Mouse (Mus musculus) ES-Bruce4 (cell line): ENCODE data around the gene 4930558K02Rik. TPM values are rescaled to one million over a fixed set of nuclear protein-coding genes. Genes with fewer than 3 reads are reported as not detected.

ENCODE experiments used
- H3K27ac ChIP-seq: 2 replicates; pipeline ENCODE4 v1.5.1; 2012; ENCODE audit warnings: low read length, inconsistent platforms; ENCODE audit not compliant: insufficient read depth
- H3K27me3 ChIP-seq: 2 replicates; pipeline ENCODE4 v1.6.1; 2012; ENCODE audit warnings: mild to moderate bottlenecking, low read length, inconsistent platforms; ENCODE audit not compliant: control insufficient read depth, poor library complexity, insufficient read depth, severe bottlenecking
- H3K36me3 ChIP-seq: 2 replicates; pipeline ENCODE4 v1.6.1; 2012; ENCODE audit warnings: inconsistent platforms, mild to moderate bottlenecking, low read length, moderate library complexity; ENCODE audit not compliant: control insufficient read depth, poor library complexity, insufficient read depth, severe bottlenecking
- H3K4me1 ChIP-seq: one replicate; pipeline ENCODE4 v1.8.1; 2011; ENCODE audit warnings: low read length; ENCODE audit not compliant: control insufficient read depth, insufficient read depth
- H3K4me3 ChIP-seq: 2 replicates; pipeline ENCODE4 v1.5.1; 2011; ENCODE audit warnings: low read depth, mild to moderate bottlenecking, low read length
- H3K9ac ChIP-seq: 2 replicates; pipeline ENCODE4 v1.6.1; 2012; ENCODE audit warnings: low read depth, mild to moderate bottlenecking, inconsistent platforms; ENCODE audit not compliant: poor library complexity, severe bottlenecking
- H3K9me3 ChIP-seq: replicated peaks from 2 replicates; pipeline ENCODE4 v1.6.1; 2012; ENCODE audit warnings: mild to moderate bottlenecking, low read length, inconsistent platforms; ENCODE audit not compliant: control insufficient read depth, poor library complexity, insufficient read depth, severe bottlenecking
- CTCF ChIP-seq: IDR thresholded peaks from one replicate; pipeline ENCODE4 v1.8.1; 2011; ENCODE audit warnings: low read depth, low read length
- EP300 ChIP-seq: IDR thresholded peaks from 2 replicates; pipeline ENCODE4 v1.6.1; 2011; ENCODE audit warnings: low read depth, low read length; ENCODE audit not compliant: insufficient read depth
- POLR2A ChIP-seq: IDR thresholded peaks from one replicate; pipeline ENCODE4 v1.8.1; 2011; ENCODE audit warnings: low read length; ENCODE audit not compliant: insufficient read depth
- polyA plus RNA-seq: library from polyadenylated mRNA; stranded (reverse); fragments of >200 nt; gene quantifications from 2 replicates; pipeline ENCODE4 v1.2.4, GENCODE M21; 2011; ENCODE audit warnings: low read depth; ENCODE audit not compliant: missing spikeins, insufficient read depth, insufficient read length

The 4930558K02Rik gene
- polyA plus RNA-seq, 1 experiment: not detected

DNA sequence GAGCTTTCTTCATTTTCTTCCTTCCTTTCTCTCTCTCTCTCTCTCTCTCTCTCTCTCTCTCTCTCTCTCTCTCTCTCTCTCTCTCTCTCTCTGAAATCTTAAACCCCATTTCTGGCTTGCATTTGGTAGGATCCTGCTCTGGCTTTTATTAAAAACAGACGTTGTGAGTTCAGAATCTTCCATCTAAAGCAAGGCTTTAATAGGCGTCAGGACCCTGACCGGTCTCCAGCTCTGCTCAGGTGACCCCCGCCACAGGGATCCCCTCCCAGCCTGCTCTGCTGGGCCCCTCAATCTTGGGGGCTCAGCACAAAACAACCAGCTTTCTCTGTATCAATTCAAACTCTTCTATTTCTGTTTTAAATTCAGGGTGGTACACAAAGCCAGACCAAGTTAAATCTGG, 28.8 kb upstream of the 4930558K02Rik start:
- TF ChIP-seq POLR2A (no peak), CTCF (no peak), EP300 (no peak)
- Histone ChIP-seq H3K27ac (no peak overlapping the region), H3K4me3 (no peak overlapping the region)

DNA sequence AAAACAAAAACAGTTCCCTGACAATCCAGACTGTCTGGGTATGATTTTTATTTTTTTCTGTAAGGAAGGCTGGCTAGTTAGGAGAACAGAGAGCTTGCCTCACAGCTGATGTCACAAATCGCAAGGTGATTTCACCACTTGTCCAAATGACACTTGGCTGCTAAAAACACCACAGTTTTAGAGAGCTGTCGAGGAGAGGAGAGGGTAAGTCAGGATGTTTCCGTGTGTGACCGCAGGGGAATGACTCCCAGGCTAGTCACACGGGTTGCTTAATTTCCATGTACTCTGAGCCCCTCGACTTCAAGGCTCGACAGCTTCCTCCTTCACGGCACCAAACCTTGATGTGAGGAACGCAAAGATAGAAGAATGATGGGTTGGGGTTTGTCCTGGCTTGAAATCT, 26.7 kb upstream of the 4930558K02Rik start:
- no peak overlapping the region for H3K9ac ChIP-seq
- H3K9me3 ChIP-seq: no peaks in the 10 kb centered on the region
- no peaks in the 10 kb centered on the region for H3K36me3 ChIP-seq
- no peaks in the 10 kb centered on the region for H3K27me3 ChIP-seq
- H3K27ac ChIP-seq: no peak overlapping the region
- no peak overlapping the region for H3K4me3 ChIP-seq
- H3K4me1 ChIP-seq: no peaks in the 10 kb centered on the region
- no peak for TF ChIP-seq EP300
- no peak for TF ChIP-seq CTCF
- TF ChIP-seq POLR2A: no peak

More for the DNA sequence above, 28.8 kb upstream of the 4930558K02Rik start:
- no peaks in the 10 kb centered on the region for H3K36me3 ChIP-seq
- H3K9ac ChIP-seq: no peak overlapping the region
- H3K27me3 ChIP-seq: no peaks in the 10 kb centered on the region
- no peaks in the 10 kb centered on the region for H3K9me3 ChIP-seq
- no peaks in the 10 kb centered on the region for H3K4me1 ChIP-seq

DNA sequence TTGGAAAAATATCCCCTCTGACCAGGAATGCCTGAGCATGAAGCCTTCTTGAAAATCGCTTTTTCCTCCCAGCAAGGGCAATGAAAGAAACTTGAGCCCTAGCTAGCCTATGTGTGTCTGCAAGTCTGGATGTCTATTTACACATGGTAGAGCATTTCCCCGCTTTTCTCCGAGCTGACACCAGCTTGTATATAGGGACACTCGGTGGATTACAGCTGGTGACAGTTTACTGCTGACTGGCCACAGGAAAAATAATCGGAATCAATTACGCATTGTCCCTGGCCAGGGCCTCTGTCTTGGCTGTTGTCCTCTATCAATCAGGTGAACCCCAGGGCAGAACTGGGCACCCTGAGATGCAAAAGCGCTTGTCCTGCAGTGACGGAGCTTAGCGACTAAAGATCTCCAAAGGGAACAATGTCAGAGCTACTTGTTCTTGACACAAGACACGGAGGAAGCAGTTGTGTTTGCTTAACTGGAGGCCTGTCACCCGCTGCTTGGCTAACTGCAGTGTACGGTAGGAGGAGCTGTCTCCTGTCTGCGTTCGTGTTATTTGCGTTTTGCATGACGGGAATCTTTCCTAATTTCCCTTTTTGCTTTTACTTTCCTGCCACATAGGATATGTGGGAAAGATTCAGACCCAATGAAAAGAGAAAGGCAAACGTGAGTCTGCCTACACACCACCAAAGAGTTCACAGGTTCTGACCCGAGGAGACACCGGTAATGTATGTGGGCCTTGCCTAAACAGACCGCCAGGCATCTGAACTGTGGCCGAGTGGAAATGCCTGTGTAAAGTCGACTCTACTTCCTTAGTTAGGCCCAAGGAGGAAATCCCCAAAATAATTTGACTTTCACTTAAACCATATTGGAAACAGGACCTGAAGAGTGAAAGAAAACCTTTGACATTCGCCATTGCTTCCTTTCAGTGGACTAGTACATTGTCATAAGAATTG, 25.7 kb upstream of the 4930558K02Rik start:
- no peak overlapping the region for H3K27ac ChIP-seq
- no peaks in the 10 kb centered on the region for H3K9me3 ChIP-seq
- H3K4me1 ChIP-seq: no peaks in the 10 kb centered on the region
- TF ChIP-seq EP300 (no peak), CTCF (no peak), POLR2A (no peak)
- H3K4me3 ChIP-seq: no peak overlapping the region
- no peaks in the 10 kb centered on the region for H3K36me3 ChIP-seq
- no peak overlapping the region for H3K9ac ChIP-seq
- H3K27me3 ChIP-seq: no peaks in the 10 kb centered on the region

DNA sequence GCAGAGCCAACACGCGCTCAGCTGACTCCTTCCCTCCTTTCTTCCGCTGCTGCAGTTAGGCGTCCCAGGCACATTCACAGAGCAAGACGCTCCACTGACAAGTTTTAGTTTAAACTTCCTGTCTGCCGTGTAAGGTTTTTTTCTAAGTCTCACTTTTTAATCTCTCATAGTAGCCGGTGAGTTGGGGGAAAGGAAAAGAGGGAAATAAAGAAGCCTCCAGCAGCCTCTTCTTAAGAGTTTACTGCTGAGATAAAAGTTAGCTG, 25.0 kb upstream of the 4930558K02Rik start:
- no peak overlapping the region for H3K27ac ChIP-seq
- H3K27me3 ChIP-seq: no peaks in the 10 kb centered on the region
- H3K36me3 ChIP-seq: no peaks in the 10 kb centered on the region
- TF ChIP-seq EP300: no peak
- TF ChIP-seq POLR2A: no peak
- TF ChIP-seq CTCF: no peak
- H3K9me3 ChIP-seq: no peaks in the 10 kb centered on the region
- no peaks in the 10 kb centered on the region for H3K4me1 ChIP-seq
- no peak overlapping the region for H3K4me3 ChIP-seq
- H3K9ac ChIP-seq: no peak overlapping the region

DNA sequence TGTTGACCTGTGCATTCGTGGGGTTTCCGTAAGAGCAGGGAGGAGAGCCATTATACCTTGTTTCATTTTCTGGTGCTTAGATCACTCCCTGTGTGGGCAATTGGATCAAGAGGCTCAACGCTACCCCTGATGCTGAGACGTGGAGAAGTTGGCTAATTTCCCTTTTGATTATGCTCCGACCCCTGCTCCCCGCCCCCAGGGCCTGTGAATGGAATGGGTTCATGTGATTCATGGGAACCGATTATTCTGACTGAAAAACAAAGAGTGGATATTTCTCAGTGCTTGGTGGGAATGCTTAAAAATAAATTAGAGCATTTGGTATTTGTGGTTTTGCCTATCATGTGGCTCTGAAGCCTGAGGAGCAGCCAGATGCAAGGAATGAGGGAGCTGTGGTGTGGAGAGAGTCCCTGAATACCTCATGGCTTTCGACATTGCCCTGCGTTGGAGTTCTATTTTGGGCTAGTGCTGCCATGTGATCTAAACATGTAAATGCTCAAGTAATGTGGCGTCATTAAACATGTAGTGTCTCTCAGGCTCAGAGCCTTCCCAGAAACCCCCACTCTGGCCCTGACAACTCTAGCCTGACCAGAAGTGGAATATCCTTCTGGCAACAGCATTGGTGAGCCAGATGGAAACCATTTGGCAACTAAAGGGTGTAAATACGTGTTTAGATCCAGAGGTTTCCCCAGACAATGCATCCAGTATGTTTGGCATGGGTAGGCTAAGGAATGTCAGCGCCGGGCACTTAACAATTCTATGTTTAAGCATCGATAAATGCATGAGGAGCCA, 24.5 kb upstream of the 4930558K02Rik start:
- no peaks in the 10 kb centered on the region for H3K9me3 ChIP-seq
- no peaks in the 10 kb centered on the region for H3K4me1 ChIP-seq
- no peak overlapping the region for H3K4me3 ChIP-seq
- no peaks in the 10 kb centered on the region for H3K36me3 ChIP-seq
- no peak overlapping the region for H3K27ac ChIP-seq
- no peaks in the 10 kb centered on the region for H3K27me3 ChIP-seq
- no peak overlapping the region for H3K9ac ChIP-seq
- TF ChIP-seq CTCF: no peak
- no peak for TF ChIP-seq POLR2A
- no peak for TF ChIP-seq EP300

DNA sequence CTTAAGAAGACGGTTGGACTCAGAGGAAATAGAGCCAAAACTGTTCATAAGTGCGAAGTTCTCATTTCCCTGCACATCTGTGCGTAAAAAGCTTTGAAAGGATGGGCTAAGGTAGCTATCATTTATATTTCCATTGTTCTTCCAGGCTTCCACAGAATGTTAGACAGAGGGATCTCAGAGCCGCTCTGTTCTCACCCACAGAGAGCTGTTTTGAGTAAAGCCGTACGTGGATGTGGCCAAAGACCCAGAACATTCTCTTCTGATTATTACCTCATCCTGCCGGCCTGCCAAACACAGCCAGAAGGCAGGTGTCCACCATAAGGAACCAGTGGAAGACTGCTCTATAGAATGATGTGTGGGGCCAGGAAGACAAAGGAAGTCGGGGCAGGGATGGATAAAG, 21.9 kb upstream of the 4930558K02Rik start:
- Histone ChIP-seq H3K9me3 (no peaks in the 10 kb centered on the region), H3K4me3 (no peak overlapping the region), H3K27me3 (no peaks in the 10 kb centered on the region), H3K9ac (no peak overlapping the region), H3K36me3 (no peaks in the 10 kb centered on the region), H3K4me1 (no peaks in the 10 kb centered on the region), H3K27ac (no peak overlapping the region)
- TF ChIP-seq CTCF: no peak
- no peak for TF ChIP-seq POLR2A
- TF ChIP-seq EP300: no peak
